Mouse (Mus musculus) brain, embryonic 18.5 days (tissue): ENCODE data around the gene Olfr449.

Source experiments
- DNase-seq: peaks from one replicate; pipeline ENCODE4 v3.0.0-alpha.2; 2012; ENCODE audit warnings: low read depth, low spot score

Olfr449 gene

DNA sequence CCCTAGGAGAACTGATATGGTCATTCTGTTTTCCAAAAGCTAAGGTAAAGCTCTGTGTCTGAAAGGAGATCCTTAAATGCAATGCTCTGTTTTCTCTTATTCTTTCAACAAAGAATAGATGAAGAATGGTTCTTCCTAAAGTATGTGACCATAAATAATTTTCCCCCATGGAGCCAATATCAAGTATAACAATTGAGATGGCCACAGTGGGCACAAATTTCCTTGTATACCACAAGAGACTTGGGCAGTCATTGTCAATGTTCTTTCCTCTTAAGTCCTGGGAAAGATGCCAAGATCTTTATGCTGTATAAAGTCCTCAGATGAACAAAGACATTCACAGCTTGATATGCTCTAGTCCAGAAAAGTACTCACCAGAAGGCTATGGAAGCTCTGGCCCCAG, at the start of gene Olfr449:
Gene Olfr449, plus strand, starts transcription at position 301 of the 400 bp plus-strand sequence.
- DNase-seq, result no peak

DNA sequence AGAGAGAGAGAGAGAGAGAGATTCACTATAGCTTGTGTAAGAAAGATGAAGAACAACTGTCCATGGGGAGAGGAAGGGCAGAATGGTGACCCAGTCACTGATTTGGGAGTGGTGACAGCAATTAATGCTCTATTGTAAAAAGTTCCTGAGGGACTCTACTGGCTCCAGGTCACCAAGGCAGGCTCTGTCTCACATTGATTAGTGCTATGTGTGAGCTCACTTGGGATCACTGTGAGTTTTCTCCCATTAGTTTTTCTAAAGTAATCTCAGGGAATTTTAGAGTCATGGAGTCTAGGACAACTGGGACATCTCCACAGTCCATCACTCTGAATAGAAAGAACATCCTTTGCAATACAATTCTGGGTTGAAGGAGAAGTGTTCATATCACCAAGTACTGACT, 49.4 kb upstream of the Olfr449 start, which contains the start of gene Olfr452:
Gene Olfr452, plus strand, starts transcription at position 301 of the 400 bp plus-strand sequence.
- DNase-seq, result no peak

DNA sequence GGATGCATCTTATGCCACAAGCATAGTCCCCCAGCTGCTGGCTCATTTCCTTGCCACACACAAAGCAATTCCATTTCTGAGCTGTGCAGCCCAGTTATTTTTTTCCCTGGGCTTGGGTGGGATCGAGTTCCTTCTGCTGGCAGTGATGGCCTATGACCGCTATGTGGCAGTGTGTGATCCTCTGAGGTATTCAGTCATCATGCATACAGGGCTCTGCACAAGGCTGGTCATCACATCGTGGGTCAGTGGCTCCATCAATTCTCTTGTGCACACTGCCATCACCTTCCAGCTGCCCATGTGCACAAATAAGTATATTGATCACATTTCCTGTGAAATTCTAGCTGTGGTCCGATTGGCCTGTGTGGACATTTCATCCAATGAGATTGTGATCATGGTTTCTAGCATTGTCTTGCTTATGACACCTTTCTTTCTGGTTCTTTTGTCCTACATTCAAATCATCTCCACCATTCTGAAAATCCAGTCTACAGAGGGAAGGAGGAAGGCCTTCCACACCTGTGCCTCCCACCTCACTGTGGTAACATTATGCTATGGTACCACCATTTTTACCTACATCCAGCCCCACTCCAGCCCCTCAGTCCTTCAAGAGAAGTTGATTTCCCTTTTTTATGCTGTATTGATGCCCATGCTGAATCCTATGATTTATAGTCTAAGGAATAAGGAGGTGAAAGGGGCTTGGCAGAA, 43.8 kb upstream of the Olfr449 start:
- no peak for DNase-seq

DNA sequence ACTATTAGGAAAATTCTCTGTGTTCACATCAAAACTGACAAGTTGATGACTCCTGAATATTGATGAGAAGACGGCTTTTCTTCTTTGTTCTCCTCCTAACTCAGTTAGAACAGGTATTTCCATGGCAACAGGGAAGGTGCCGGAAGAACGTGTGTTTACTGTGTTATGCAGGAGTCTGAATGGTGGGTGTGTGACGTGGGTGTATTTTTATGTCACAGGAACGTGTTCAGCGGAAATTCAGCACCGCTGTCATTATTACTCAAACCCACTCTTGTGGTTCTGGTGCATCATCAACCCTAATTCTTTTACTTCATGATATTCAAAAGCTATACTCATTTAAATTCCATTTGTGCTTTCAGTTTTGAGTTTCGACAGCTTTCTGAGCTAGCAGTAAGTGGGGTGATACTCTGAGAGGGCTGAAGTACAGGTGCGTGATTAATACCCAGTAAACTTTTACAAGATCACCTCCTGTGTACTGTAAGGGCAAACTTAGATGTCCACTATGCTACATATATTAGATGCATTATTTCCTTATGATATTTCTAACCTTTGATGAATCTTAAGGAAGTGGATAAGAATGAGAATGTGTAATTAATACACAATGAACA, 43.1 kb upstream of the Olfr449 start:
- peak; percentile 55 for DNase-seq

DNA sequence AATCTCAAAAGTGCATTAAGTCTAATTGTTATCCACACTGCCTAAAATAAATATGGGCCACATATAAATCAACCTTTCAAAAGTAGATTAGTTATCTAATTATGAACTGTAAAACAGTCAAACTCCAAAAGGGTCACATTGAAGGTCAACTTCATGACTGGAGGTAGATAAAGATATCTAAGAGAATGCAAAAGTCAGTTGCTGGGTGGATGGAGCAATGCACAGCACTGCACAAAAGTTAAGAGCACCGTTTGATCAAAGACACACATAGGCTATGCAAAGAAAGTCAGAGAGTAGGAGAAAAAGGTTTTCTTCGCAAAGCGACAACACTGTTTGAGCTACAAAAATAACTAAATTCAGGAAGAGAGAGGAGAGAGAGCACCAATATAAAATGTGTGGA, 39.2 kb upstream of the Olfr449 start:
- no peak for DNase-seq

DNA sequence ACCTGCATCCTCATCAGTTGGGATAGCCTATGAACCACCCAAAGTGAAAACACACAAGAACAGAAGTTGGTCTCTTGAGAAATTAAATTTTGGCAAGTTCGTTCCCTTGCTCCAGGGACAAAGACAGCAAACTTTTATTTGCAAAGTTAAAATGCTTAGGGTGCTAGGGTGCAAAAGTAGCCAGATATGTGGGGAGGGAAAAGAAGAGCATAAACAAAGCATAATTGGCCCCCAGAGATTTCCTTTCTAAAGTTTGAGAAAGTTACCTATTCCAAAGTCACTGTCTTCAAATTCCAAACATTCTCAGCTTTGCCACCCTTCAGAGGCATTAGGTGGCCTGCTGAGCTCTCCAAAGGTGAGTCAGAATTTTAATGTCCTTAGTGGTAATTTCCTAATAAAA, 22.5 kb upstream of the Olfr449 start, which contains the start of gene Olfr450:
Gene Olfr450, plus strand, starts transcription at position 301 of the 400 bp plus-strand sequence.
- DNase-seq, result no peak

DNA sequence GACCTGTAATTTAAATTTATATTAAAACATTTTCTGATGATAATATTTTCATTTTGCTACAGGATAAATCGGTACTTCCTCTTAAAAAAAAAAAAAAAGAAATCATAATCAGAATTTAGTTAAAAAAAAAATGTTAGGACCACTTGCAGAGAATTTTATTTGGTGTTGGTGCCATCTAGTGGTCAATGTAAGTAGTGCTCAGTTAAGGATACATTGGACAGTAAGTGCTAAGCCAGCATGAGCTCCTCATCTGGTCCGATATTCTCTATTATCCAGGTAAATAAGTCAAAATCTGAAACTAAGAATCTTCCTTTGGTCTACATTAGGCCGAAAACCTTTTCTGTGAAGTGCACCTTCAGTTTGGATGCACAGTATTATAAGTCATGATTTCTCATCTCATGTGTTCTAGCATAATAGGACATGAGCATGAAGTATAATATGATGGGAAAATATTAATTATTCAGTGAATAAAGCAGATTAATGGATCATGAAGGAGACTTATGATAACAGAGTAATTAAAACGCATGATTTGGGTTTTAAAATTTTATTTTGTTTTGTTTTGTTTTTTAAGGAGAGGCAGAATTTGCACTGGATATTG, 26.1 kb downstream of the Olfr449 start:
- peak; percentile 59 for DNase-seq

DNA sequence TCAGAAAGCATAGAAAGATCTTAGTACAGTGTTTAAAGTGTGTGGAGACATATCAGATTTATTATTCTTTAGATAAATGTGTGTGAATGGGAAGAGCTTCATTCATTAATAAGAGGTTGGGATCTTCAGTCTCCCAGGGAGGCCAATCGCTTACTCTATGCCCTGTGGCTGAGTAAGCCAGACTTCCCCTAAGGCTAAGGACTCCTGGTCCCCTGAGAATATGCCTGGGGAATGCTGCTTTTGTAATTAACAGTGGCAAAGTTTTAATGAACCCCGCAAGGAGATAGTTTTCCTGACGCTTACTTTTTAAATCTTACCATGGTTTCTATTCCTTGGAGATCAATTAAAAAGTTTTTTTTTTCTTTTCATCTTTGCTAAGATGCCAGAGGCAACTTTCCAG, 35.5 kb downstream of the Olfr449 start:
- DNase-seq, result no peak

DNA sequence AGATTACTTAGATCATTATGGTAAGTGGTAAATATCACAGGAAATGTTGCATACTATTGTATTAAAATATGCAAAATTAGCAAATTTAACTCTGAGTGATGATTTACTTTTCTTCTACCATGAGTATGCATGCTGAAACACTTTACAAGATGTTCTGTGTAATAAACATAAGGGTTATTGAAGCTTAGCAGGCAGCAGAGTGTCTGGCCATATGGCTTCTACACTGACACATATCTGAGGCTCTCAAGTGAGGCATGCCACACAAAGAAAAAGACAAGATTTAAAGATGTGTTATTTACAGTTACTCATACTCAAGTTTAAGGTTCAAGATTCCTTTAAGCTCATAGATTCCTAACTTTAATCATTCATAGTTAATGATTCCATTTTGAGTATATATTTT, 42.1 kb downstream of the Olfr449 start:
- DNase-seq, result no peak
